Mouse (Mus musculus): ENCODE measurements around the gene Rapgef6. TPM values are rescaled to one million over a fixed set of nuclear protein-coding genes. Genes with fewer than 3 reads are reported as not detected.

Gene Rapgef6
- polyA plus RNA-seq, 1 experiment = 15.7 TPM

DNA sequence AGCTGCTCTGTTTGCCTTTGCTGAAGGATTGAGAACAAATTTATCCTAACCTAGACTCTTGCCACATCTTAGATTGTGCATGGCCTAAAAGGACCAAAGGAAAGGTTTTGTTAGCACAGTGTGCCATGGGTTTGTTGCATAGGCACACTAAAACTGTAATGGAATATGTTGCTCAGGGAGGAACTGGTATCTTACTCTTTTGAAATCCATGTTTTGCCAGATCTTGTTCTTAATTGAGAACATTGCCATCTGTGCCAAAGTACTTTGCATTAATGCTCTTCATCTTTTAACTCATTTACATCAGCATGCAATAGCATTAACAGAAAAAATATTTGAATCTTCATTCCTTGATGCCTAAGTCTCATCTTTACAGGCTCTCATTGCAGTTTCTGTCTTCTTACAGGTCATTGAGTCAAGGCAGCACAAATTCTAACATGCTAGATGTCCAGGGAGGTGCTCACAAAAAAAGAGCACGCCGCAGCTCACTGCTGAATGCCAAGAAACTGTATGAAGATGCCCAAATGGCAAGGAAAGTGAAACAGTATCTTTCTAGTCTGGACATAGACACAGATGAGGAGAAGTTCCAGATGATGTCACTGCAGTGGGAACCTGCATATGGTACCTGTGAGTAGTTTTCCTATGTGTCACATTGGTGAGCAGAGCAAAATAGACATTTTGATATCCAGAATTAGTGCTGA lies 153.3 kb downstream of the Rapgef6 start:
- Histone ChIP-seq H3K27ac (ENCODE audit: insufficient read depth, low read length) (peak overlapping the region; percentile 87; the same call in 1 of the 2 replicates), H3K4me3 (ENCODE audit: insufficient read depth, low read length) (no peak overlapping the region), H3K4me1 (ENCODE audit: control insufficient read depth, insufficient read depth, low read length) (peaks cover 5% of the 10 kb centered on the region; the same call in 1 of the 2 replicates)
- TF ChIP-seq CTCF (IDR thresholded peaks at IDR 0.05; ENCODE audit: extremely low read depth, insufficient read depth, low read length) = no peak
- no peak for TF ChIP-seq POLR2A (IDR thresholded peaks at IDR 0.05; ENCODE audit: extremely low read depth, insufficient read depth, low read length)

DNA sequence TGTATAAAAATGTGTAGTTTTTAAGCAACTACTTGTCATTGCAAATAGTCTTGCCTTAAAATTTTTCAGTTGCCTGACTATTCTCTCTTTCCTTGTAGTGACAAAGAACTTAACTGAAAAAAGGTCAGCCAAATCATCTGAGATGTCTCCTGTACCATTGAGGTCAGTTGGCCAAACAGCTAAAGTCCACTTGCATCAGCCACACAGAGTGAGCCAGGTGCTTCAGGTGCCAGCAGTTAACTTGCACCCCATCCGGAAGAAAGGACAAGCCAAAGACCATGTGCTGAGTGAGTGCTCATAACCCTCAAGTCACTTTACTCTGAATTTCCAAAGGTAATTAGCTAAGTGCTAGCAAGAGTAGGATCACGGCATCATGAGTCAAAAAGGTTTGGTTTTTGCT lies 156.5 kb downstream of the Rapgef6 start:
- no peak overlapping the region for H3K27ac ChIP-seq (ENCODE audit: insufficient read depth, low read length)
- H3K4me3 ChIP-seq (ENCODE audit: insufficient read depth, low read length) = no peak overlapping the region
- no peak for TF ChIP-seq CTCF (IDR thresholded peaks at IDR 0.05; ENCODE audit: extremely low read depth, insufficient read depth, low read length)
- H3K4me1 ChIP-seq (ENCODE audit: control insufficient read depth, insufficient read depth, low read length) = peaks cover 5% of the 10 kb centered on the region; the same call in 1 of the 2 replicates

DNA sequence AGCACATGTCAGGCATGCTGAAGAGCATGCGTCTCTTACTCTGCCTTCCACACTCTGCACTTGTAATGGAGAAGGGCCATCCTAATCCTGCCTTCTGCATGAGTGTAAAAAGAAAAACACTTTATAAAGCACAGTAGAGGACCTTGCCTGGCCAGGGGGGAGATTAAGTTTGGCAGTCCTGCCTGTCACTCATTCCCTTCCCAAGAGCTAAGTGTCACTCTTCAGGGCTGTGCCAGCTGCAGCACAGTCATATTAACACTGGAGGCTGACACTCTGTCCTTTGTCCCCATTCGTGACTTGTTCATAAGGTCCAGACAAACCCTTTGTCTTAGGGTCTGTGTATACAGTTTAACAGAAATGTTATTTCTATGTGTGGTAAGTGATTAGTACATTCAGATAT lies 162.2 kb downstream of the Rapgef6 start:
- H3K4me1 ChIP-seq (ENCODE audit: control insufficient read depth, insufficient read depth, low read length) = no peaks in the 10 kb centered on the region
- no peak overlapping the region for H3K27ac ChIP-seq (ENCODE audit: insufficient read depth, low read length)
- no peak overlapping the region for H3K4me3 ChIP-seq (ENCODE audit: insufficient read depth, low read length)
- TF ChIP-seq CTCF (IDR thresholded peaks at IDR 0.05; ENCODE audit: extremely low read depth, insufficient read depth, low read length) (no peak), POLR2A (IDR thresholded peaks at IDR 0.05; ENCODE audit: extremely low read depth, insufficient read depth, low read length) (no peak)

DNA sequence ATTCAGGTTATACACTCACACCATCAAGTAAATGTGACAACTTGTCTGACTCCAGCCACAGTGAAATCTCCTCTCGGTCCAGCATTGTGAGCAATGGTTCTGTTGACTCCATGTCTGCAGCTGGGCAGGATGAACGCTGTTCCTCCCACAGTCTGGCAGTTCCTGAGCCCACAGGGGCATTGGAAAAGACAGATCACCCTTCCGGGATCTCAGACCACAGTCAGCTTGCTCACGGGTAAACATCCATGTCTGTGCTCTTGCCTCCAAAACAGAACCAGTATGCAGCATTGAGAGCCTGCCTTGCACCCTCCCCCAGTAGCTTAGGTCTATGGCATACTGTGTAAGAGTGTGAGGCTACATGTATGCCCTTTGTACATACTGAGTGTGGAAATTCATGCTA lies 167.5 kb downstream of the Rapgef6 start:
- H3K27ac ChIP-seq (ENCODE audit: insufficient read depth, low read length) = no peak overlapping the region
- H3K4me3 ChIP-seq (ENCODE audit: insufficient read depth, low read length) = no peak overlapping the region
- no peak for TF ChIP-seq POLR2A (IDR thresholded peaks at IDR 0.05; ENCODE audit: extremely low read depth, insufficient read depth, low read length)
- no peak for TF ChIP-seq CTCF (IDR thresholded peaks at IDR 0.05; ENCODE audit: extremely low read depth, insufficient read depth, low read length)
- no peaks in the 10 kb centered on the region for H3K4me1 ChIP-seq (ENCODE audit: control insufficient read depth, insufficient read depth, low read length)

DNA sequence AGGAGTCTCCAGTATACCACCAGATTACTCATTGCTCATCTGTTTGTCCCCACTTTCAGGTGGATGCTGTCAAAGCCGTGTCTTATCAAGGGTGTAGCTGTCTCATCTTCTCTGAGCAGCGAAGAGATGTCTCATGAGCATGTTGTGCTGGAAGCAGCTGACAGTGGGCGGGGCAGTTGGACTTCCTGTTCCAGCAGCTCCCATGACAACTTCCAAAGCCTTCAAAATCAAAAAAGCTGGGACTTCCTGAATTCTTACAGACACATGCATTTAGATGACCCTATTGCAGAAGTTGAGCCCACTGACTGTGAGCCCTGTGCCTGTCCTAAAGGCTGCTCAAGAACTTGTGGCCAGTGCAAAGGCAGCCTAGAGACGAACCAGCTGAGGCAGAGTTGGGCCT lies 168.5 kb downstream of the Rapgef6 start:
- H3K27ac ChIP-seq (ENCODE audit: insufficient read depth, low read length) = no peak overlapping the region

DNA sequence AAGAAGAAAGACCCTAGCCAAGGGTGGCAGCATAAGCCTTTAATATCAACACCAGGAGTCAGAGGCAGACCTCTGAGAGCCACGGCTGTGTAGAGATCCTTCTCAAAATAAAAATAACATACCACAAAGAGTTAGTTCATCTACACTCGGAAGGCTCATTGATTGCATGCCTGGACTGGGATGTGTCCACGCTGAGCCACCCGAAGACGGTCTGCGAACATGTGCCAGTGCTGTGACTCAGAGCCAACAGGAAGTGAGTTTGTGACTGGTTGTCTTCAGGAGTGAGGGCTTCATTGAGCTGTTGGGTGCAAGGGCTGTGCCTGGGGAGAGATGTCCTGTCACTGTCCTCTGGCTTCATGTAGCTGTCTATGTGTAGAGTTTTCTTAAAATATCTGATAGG lies 171.0 kb downstream of the Rapgef6 start:
- Histone ChIP-seq H3K4me1 (ENCODE audit: control insufficient read depth, insufficient read depth, low read length) (no peaks in the 10 kb centered on the region), H3K27ac (ENCODE audit: insufficient read depth, low read length) (no peak overlapping the region), H3K4me3 (ENCODE audit: insufficient read depth, low read length) (no peak overlapping the region)
- TF ChIP-seq CTCF (IDR thresholded peaks at IDR 0.05; ENCODE audit: extremely low read depth, insufficient read depth, low read length) (no peak), POLR2A (IDR thresholded peaks at IDR 0.05; ENCODE audit: extremely low read depth, insufficient read depth, low read length) (no peak)

More for the DNA sequence above, 168.5 kb downstream of the Rapgef6 start:
- no peaks in the 10 kb centered on the region for H3K4me1 ChIP-seq (ENCODE audit: control insufficient read depth, insufficient read depth, low read length)
- H3K4me3 ChIP-seq (ENCODE audit: insufficient read depth, low read length) = no peak overlapping the region
- TF ChIP-seq CTCF (IDR thresholded peaks at IDR 0.05; ENCODE audit: extremely low read depth, insufficient read depth, low read length) = no peak
- TF ChIP-seq POLR2A (IDR thresholded peaks at IDR 0.05; ENCODE audit: extremely low read depth, insufficient read depth, low read length) = no peak

DNA sequence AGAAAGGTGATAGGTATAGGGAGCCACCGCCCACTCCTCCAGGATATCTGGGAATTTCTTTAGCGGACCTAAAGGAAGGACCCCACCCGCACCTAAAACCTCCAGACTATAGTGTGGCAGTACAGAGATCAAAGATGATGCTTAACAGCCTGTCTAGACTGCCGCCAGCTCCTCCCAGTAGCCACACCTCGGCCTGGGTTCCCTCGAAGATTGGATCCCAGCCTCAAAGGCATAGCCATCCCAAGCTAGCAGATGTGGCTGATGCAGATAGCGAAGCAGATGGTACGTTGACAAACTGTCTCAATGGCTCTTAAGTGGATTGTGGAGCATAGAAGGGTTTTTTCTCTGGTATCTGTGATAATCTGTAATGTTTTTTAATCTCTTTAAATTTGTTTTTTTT lies 171.6 kb downstream of the Rapgef6 start:
- TF ChIP-seq POLR2A (IDR thresholded peaks at IDR 0.05; ENCODE audit: extremely low read depth, insufficient read depth, low read length) (no peak), CTCF (IDR thresholded peaks at IDR 0.05; ENCODE audit: extremely low read depth, insufficient read depth, low read length) (no peak)
- Histone ChIP-seq H3K4me1 (ENCODE audit: control insufficient read depth, insufficient read depth, low read length) (no peaks in the 10 kb centered on the region), H3K4me3 (ENCODE audit: insufficient read depth, low read length) (no peak overlapping the region), H3K27ac (ENCODE audit: insufficient read depth, low read length) (no peak overlapping the region)

DNA sequence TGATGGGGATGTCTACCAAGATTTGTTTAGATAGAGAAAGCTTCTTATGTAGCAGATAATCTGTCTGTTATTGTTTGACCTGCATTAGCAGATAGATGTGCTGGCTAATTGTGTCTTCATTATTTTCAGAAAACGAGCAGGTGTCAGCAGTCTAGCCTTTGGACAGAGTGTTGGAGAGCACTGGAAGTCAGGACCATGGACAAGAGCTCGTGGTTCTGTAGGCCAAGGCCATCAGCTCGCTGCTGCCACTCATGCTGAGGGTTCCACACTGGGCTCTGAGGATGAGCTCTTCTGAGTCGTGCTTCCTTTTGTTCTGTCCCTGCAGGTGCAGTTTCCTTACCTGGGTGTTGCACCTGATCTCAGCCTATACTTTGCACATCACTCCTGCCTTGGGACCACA lies 173.3 kb downstream of the Rapgef6 start:
- no peaks in the 10 kb centered on the region for H3K4me1 ChIP-seq (ENCODE audit: control insufficient read depth, insufficient read depth, low read length)
- H3K4me3 ChIP-seq (ENCODE audit: insufficient read depth, low read length) = no peak overlapping the region
- TF ChIP-seq CTCF (IDR thresholded peaks at IDR 0.05; ENCODE audit: extremely low read depth, insufficient read depth, low read length) = no peak
- no peak for TF ChIP-seq POLR2A (IDR thresholded peaks at IDR 0.05; ENCODE audit: extremely low read depth, insufficient read depth, low read length)
- H3K27ac ChIP-seq (ENCODE audit: insufficient read depth, low read length) = no peak overlapping the region

DNA sequence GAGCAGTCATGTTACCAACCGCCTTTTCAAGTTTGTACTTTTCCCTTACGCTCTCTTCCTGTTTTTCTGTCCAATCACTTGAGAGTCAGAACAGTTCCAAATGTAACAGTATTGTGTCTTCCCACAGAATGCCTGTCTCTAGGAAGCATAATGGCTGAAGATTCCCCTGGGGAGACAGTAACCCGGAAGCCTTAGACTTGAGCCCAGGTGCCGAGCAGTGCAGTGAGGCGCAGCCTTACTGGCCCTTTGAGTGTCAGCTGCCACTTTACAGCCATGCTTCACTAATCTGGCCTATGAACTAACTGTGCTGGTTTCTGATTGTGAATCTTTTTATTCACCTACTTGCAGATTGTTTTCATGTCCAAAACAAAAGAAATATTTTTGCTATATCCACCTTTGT lies 175.0 kb downstream of the Rapgef6 start:
- no peak overlapping the region for H3K27ac ChIP-seq (ENCODE audit: insufficient read depth, low read length)

DNA sequence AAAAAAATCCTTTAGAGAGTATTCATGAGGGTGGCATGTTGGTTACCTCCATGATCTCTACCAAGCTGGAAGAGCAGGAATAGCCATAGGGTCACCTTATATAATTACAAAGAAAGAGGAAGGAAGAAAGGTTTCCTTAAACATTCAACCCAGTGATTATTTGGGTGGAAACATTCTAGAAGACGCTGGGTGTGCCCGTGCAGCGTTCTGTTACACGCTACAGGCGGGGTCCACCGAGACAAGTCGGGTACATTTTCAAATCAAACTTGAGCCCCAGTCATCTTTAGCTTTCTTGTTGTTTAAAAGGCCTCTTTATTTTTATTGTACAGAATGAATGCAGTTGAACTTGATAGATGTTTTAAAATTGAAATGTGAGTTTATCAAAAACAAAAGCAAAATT lies 176.0 kb downstream of the Rapgef6 start:
- no peak overlapping the region for H3K4me3 ChIP-seq (ENCODE audit: insufficient read depth, low read length)
- H3K27ac ChIP-seq (ENCODE audit: insufficient read depth, low read length) = no peak overlapping the region
- TF ChIP-seq POLR2A (IDR thresholded peaks at IDR 0.05; ENCODE audit: extremely low read depth, insufficient read depth, low read length) (no peak), CTCF (IDR thresholded peaks at IDR 0.05; ENCODE audit: extremely low read depth, insufficient read depth, low read length) (no peak)
- H3K4me1 ChIP-seq (ENCODE audit: control insufficient read depth, insufficient read depth, low read length) = no peaks in the 10 kb centered on the region

More for the DNA sequence above, 175.0 kb downstream of the Rapgef6 start:
- no peak overlapping the region for H3K4me3 ChIP-seq (ENCODE audit: insufficient read depth, low read length)
- no peaks in the 10 kb centered on the region for H3K4me1 ChIP-seq (ENCODE audit: control insufficient read depth, insufficient read depth, low read length)
- TF ChIP-seq POLR2A (IDR thresholded peaks at IDR 0.05; ENCODE audit: extremely low read depth, insufficient read depth, low read length) = no peak
- no peak for TF ChIP-seq CTCF (IDR thresholded peaks at IDR 0.05; ENCODE audit: extremely low read depth, insufficient read depth, low read length)

All from cortical plate, adult 2 months (tissue).